Mouse (Mus musculus) heart, adult 18-20 months (tissue): ENCODE data around the gene Flt4. TPM values are rescaled to one million over a fixed set of nuclear protein-coding genes. Genes with fewer than 3 reads are reported as not detected.
"Not testable (repeated sequence)": the region's sequence is repeated elsewhere in the genome, so short reads cannot be mapped to it uniquely, and the experiment has no call there.

ENCODE experiments used
- DNase-seq, 2 experiments: peaks; one replicate each; pipeline ENCODE4 v3.0.0; 2021 to 2022; ENCODE audit warnings: mixed read lengths in 1 of 2
- long read RNA-seq, 2 experiments: library from polyadenylated mRNA; stranded (forward); transcript quantifications; one replicate each; pipeline ENCODE4 v2.0.0; 2021
- total RNA-seq, 2 experiments: library from RNA; stranded (reverse); gene quantifications; 2 replicates each; pipeline ENCODE4 v1.2.3; 2021

Flt4 gene
- total RNA-seq, result 10 to 100 TPM; 11.0 TPM
- long read RNA-seq, experiment 1, full-length matches to known transcripts, result 1 of 4 reads
- long read RNA-seq, experiment 1, partial matches to known transcripts, result 2 of 4 reads
- long read RNA-seq, experiment 1, other reads (novel, unspliced or antisense), result 1 of 4 reads
- long read RNA-seq, experiment 2, full-length matches to known transcripts, result 1 of 4 reads
- long read RNA-seq, experiment 2, partial matches to known transcripts, result 2 of 4 reads
- long read RNA-seq, experiment 2, other reads (novel, unspliced or antisense), result 1 of 4 reads

GRCm38 (mm10) chr11:49608938-49609867 lies at the start of gene Flt4:
Flt4 (plus strand) TSS chr11:49609263.
- DNase-seq, result peak; percentile 52 to 54

- not testable (repeated sequence) for DNase-seq
Measured at GRCm38 (mm10) chr11:49575054-49575453, 34.0 kb upstream of the Flt4 start.

GRCm38 (mm10) chr11:49580452-49580851 lies 28.6 kb upstream of the Flt4 start:
- not testable (repeated sequence) for DNase-seq

- no peak for DNase-seq
Measured at GRCm38 (mm10) chr11:49590213-49590612, 18.9 kb upstream of the Flt4 start.

GRCm38 (mm10) chr11:49597149-49597548 lies 11.9 kb upstream of the Flt4 start:
- not testable (repeated sequence) for DNase-seq

GRCm38 (mm10) chr11:49608306-49608705 lies 757 bp upstream of the Flt4 start:
- not testable (repeated sequence) for DNase-seq

GRCm38 (mm10) chr11:49609868-49610824 lies 1.1 kb downstream of the Flt4 start:
- peak; percentile 62 to 67 for DNase-seq

GRCm38 (mm10) chr11:49611349-49611748 lies 2.3 kb downstream of the Flt4 start:
- DNase-seq, result not testable (repeated sequence)

- DNase-seq, result no peak
Measured at GRCm38 (mm10) chr11:49612154-49612553, 3.1 kb downstream of the Flt4 start.

- DNase-seq, result peak; percentile 51 to 81
Measured at GRCm38 (mm10) chr11:49613349-49613748, 4.3 kb downstream of the Flt4 start.

- DNase-seq, result no peak
Measured at GRCm38 (mm10) chr11:49615856-49616725, 7.0 kb downstream of the Flt4 start.

- DNase-seq, result no peak
Measured at GRCm38 (mm10) chr11:49618476-49618875, 9.4 kb downstream of the Flt4 start.

GRCm38 (mm10) chr11:49621953-49622352 lies 12.9 kb downstream of the Flt4 start:
- peak in 1 of 2 experiments; percentile 53 for DNase-seq

GRCm38 (mm10) chr11:49624156-49624555 lies 15.1 kb downstream of the Flt4 start:
- no peak for DNase-seq

- DNase-seq, result no peak
Measured at GRCm38 (mm10) chr11:49625863-49626262, 16.8 kb downstream of the Flt4 start.

- no peak for DNase-seq
Measured at GRCm38 (mm10) chr11:49626748-49627147, 17.7 kb downstream of the Flt4 start.

GRCm38 (mm10) chr11:49631154-49631553 lies 22.1 kb downstream of the Flt4 start:
- DNase-seq, result no peak

- DNase-seq, result peak in 1 of 2 experiments; percentile 34
Measured at GRCm38 (mm10) chr11:49632256-49632655, 23.2 kb downstream of the Flt4 start.

GRCm38 (mm10) chr11:49634101-49634500 lies 25.0 kb downstream of the Flt4 start:
- DNase-seq, result no peak

GRCm38 (mm10) chr11:49635671-49636070 lies 26.6 kb downstream of the Flt4 start:
- no peak for DNase-seq

GRCm38 (mm10) chr11:49636449-49636848 lies 27.4 kb downstream of the Flt4 start:
- no peak for DNase-seq
